Mouse (Mus musculus): ENCODE results near the gene Phf1.

DNA sequence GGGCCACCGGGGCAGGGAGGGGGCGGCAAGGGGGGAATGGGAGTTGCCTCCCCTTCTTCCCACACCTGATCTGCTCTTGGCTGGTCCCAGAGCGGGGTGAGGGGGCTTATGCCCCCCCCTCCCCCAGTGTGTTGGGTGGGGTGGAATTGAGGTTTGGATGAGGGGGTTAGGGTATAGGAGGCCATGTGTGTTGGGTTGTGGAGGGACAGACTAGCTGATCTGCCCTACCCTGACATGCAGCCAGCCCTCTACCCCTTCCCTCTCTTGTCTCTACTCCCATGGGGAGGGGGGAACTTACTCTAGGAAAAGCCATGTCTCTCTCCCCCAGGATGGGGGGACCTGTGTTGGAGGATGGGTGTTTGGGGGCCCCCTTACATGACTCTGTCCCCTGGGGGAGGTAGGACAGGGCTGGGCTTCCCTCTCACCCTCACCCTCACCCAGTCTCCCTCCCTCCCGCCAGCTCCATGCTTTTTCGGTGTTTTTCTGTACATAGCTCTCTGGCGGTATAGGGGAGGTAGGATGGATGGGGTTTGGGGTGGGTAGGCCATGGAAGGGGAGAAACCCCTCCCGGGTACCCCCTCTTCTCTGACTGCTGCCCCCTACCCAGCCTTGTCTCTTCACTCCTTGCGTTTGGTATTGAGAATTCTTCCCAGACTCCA lies 38.5 kb downstream of the Phf1 start:
- TF ChIP-seq CTCF (conservative IDR thresholded peaks at IDR 0.05; ENCODE audit: low read length) (no peak), POU5F1 (IDR thresholded peaks at IDR 0.05; ENCODE audit: borderline replicate concordance, low read length) (no peak)

Data from E14TG2a.4 (cell line).